Mouse (Mus musculus): Measurements from ENCODE around the gene Apba1. TPM values are rescaled to one million over a fixed set of nuclear protein-coding genes. Genes with fewer than 3 reads are reported as not detected.
A peak's percentile ranks its signal among the peaks of the same experiment; 100 is the strongest.

The Apba1 gene
- polyA plus RNA-seq, 1 experiment from 2014 or later = 0.10 TPM

GRCm38 (mm10) chr19:23946751-23947150 is 188.1 kb downstream of the Apba1 start:
- H3K9me3 ChIP-seq (ENCODE audit: control insufficient read depth, low read length) = no peaks in the 10 kb centered on the region
- H3K27ac ChIP-seq (ENCODE audit: low read depth, low read length) = no peak overlapping the region
- no peak overlapping the region for H3K4me2 ChIP-seq
- no peak overlapping the region for H3K9ac ChIP-seq (ENCODE audit: low read depth, low read length)
- no peaks in the 10 kb centered on the region for H3K4me1 ChIP-seq (replicated peaks; ENCODE audit: control insufficient read depth, insufficient read depth, low read length)
- H3K36me3 ChIP-seq (ENCODE audit: control insufficient read depth, insufficient read depth, low read length) = no peaks in the 10 kb centered on the region
- ATAC-seq (replicated peaks; ENCODE audit: low FRiP score) (no peak), DNase-seq (ENCODE audit: low spot score) (no peak)
- WGBS = 67% methylated on average over 4 of the region's 4 CpGs
- H3K27me3 ChIP-seq (replicated peaks; ENCODE audit: control insufficient read depth, insufficient read depth, low read length) = no peaks in the 10 kb centered on the region
- no peak overlapping the region for H3K4me3 ChIP-seq (ENCODE audit: low read depth, low read length)

- Histone ChIP-seq H3K27me3 (replicated peaks; ENCODE audit: control insufficient read depth, insufficient read depth, low read length) (no peaks in the 10 kb centered on the region), H3K36me3 (ENCODE audit: control insufficient read depth, insufficient read depth, low read length) (no peaks in the 10 kb centered on the region), H3K4me2 (no peak overlapping the region), H3K27ac (ENCODE audit: low read depth, low read length) (no peak overlapping the region), H3K4me1 (replicated peaks; ENCODE audit: control insufficient read depth, insufficient read depth, low read length) (no peaks in the 10 kb centered on the region), H3K9me3 (ENCODE audit: control insufficient read depth, low read length) (no peaks in the 10 kb centered on the region), H3K4me3 (ENCODE audit: low read depth, low read length) (no peak overlapping the region), H3K9ac (ENCODE audit: low read depth, low read length) (no peak overlapping the region)
- DNase-seq (ENCODE audit: low spot score) = no peak
- WGBS = 53% methylated on average over 4 of the region's 4 CpGs
- ATAC-seq (replicated peaks; ENCODE audit: low FRiP score) = no peak
Observed at GRCm38 (mm10) chr19:23947871-23948270, 189.2 kb downstream of the Apba1 start.

GRCm38 (mm10) chr19:23948301-23949000 is 189.8 kb downstream of the Apba1 start:
- ATAC-seq (replicated peaks; ENCODE audit: low FRiP score) (no peak), DNase-seq (ENCODE audit: low spot score) (no peak)
- no peak overlapping the region for H3K4me3 ChIP-seq (ENCODE audit: low read depth, low read length)
- H3K36me3 ChIP-seq (ENCODE audit: control insufficient read depth, insufficient read depth, low read length) = no peaks in the 10 kb centered on the region
- no peaks in the 10 kb centered on the region for H3K27me3 ChIP-seq (replicated peaks; ENCODE audit: control insufficient read depth, insufficient read depth, low read length)
- WGBS = 51% methylated on average over 12 of the region's 12 CpGs
- no peaks in the 10 kb centered on the region for H3K4me1 ChIP-seq (replicated peaks; ENCODE audit: control insufficient read depth, insufficient read depth, low read length)
- no peak overlapping the region for H3K9ac ChIP-seq (ENCODE audit: low read depth, low read length)
- no peak overlapping the region for H3K4me2 ChIP-seq
- H3K27ac ChIP-seq (ENCODE audit: low read depth, low read length) = no peak overlapping the region
- no peaks in the 10 kb centered on the region for H3K9me3 ChIP-seq (ENCODE audit: control insufficient read depth, low read length)

- no peak overlapping the region for H3K4me3 ChIP-seq (ENCODE audit: low read depth, low read length)
- no peaks in the 10 kb centered on the region for H3K36me3 ChIP-seq (ENCODE audit: control insufficient read depth, insufficient read depth, low read length)
- no peaks in the 10 kb centered on the region for H3K9me3 ChIP-seq (ENCODE audit: control insufficient read depth, low read length)
- ATAC-seq (replicated peaks; ENCODE audit: low FRiP score) = no peak
- H3K27me3 ChIP-seq (replicated peaks; ENCODE audit: control insufficient read depth, insufficient read depth, low read length) = no peaks in the 10 kb centered on the region
- no peak overlapping the region for H3K9ac ChIP-seq (ENCODE audit: low read depth, low read length)
- WGBS = 81% methylated on average over 8 of the region's 8 CpGs
- no peak overlapping the region for H3K4me2 ChIP-seq
- no peak for DNase-seq (ENCODE audit: low spot score)
- no peak overlapping the region for H3K27ac ChIP-seq (ENCODE audit: low read depth, low read length)
- no peaks in the 10 kb centered on the region for H3K4me1 ChIP-seq (replicated peaks; ENCODE audit: control insufficient read depth, insufficient read depth, low read length)
Observed at GRCm38 (mm10) chr19:23955461-23955860, 196.8 kb downstream of the Apba1 start.

GRCm38 (mm10) chr19:23956299-23956975 is 197.8 kb downstream of the Apba1 start:
- ATAC-seq (replicated peaks; ENCODE audit: low FRiP score) = peak; percentile 69
- Histone ChIP-seq H3K9me3 (ENCODE audit: control insufficient read depth, low read length) (no peaks in the 10 kb centered on the region), H3K4me3 (ENCODE audit: low read depth, low read length) (no peak overlapping the region), H3K27me3 (replicated peaks; ENCODE audit: control insufficient read depth, insufficient read depth, low read length) (no peaks in the 10 kb centered on the region), H3K4me2 (peak overlapping the region; percentile 23; the same call in 1 of the 2 replicates), H3K27ac (ENCODE audit: low read depth, low read length) (no peak overlapping the region), H3K4me1 (replicated peaks; ENCODE audit: control insufficient read depth, insufficient read depth, low read length) (no peaks in the 10 kb centered on the region), H3K9ac (ENCODE audit: low read depth, low read length) (no peak overlapping the region), H3K36me3 (ENCODE audit: control insufficient read depth, insufficient read depth, low read length) (no peaks in the 10 kb centered on the region)
- 46% methylated on average over 17 of the region's 17 CpGs for whole genome bisulfite sequencing
- no peak for DNase-seq (ENCODE audit: low spot score)

GRCm38 (mm10) chr19:23957563-23957962 is 198.9 kb downstream of the Apba1 start:
- no peak for DNase-seq (ENCODE audit: low spot score)
- no peak for ATAC-seq (replicated peaks; ENCODE audit: low FRiP score)
- no peaks in the 10 kb centered on the region for H3K9me3 ChIP-seq (ENCODE audit: control insufficient read depth, low read length)
- WGBS = 74% methylated on average over 7 of the region's 7 CpGs
- H3K27me3 ChIP-seq (replicated peaks; ENCODE audit: control insufficient read depth, insufficient read depth, low read length) = no peaks in the 10 kb centered on the region
- no peaks in the 10 kb centered on the region for H3K36me3 ChIP-seq (ENCODE audit: control insufficient read depth, insufficient read depth, low read length)
- no peak overlapping the region for H3K4me3 ChIP-seq (ENCODE audit: low read depth, low read length)
- H3K4me1 ChIP-seq (replicated peaks; ENCODE audit: control insufficient read depth, insufficient read depth, low read length) = no peaks in the 10 kb centered on the region
- no peak overlapping the region for H3K4me2 ChIP-seq
- no peak overlapping the region for H3K27ac ChIP-seq (ENCODE audit: low read depth, low read length)
- H3K9ac ChIP-seq (ENCODE audit: low read depth, low read length) = no peak overlapping the region

- Histone ChIP-seq H3K4me1 (replicated peaks; ENCODE audit: control insufficient read depth, insufficient read depth, low read length) (no peaks in the 10 kb centered on the region), H3K9ac (ENCODE audit: low read depth, low read length) (no peak overlapping the region), H3K27ac (ENCODE audit: low read depth, low read length) (no peak overlapping the region), H3K36me3 (ENCODE audit: control insufficient read depth, insufficient read depth, low read length) (no peaks in the 10 kb centered on the region), H3K9me3 (ENCODE audit: control insufficient read depth, low read length) (no peaks in the 10 kb centered on the region), H3K4me3 (ENCODE audit: low read depth, low read length) (no peak overlapping the region), H3K27me3 (replicated peaks; ENCODE audit: control insufficient read depth, insufficient read depth, low read length) (no peaks in the 10 kb centered on the region), H3K4me2 (no peak overlapping the region)
- 47% methylated on average over 6 of the region's 6 CpGs for WGBS
- DNase-seq (ENCODE audit: low spot score) (no peak), ATAC-seq (replicated peaks; ENCODE audit: low FRiP score) (no peak)
Observed at GRCm38 (mm10) chr19:23958925-23959324, 200.2 kb downstream of the Apba1 start.

GRCm38 (mm10) chr19:23959870-23960269 is 201.2 kb downstream of the Apba1 start:
- no peak overlapping the region for H3K4me3 ChIP-seq (ENCODE audit: low read depth, low read length)
- 63% methylated on average over 7 of the region's 7 CpGs for WGBS
- H3K27ac ChIP-seq (ENCODE audit: low read depth, low read length) = no peak overlapping the region
- no peaks in the 10 kb centered on the region for H3K27me3 ChIP-seq (replicated peaks; ENCODE audit: control insufficient read depth, insufficient read depth, low read length)
- no peaks in the 10 kb centered on the region for H3K9me3 ChIP-seq (ENCODE audit: control insufficient read depth, low read length)
- DNase-seq (ENCODE audit: low spot score) (no peak), ATAC-seq (replicated peaks; ENCODE audit: low FRiP score) (no peak)
- no peaks in the 10 kb centered on the region for H3K36me3 ChIP-seq (ENCODE audit: control insufficient read depth, insufficient read depth, low read length)
- H3K9ac ChIP-seq (ENCODE audit: low read depth, low read length) = no peak overlapping the region
- no peak overlapping the region for H3K4me2 ChIP-seq
- no peaks in the 10 kb centered on the region for H3K4me1 ChIP-seq (replicated peaks; ENCODE audit: control insufficient read depth, insufficient read depth, low read length)

GRCm38 (mm10) chr19:23960275-23960674 is 201.6 kb downstream of the Apba1 start:
- WGBS = 56% methylated on average over 3 of the region's 3 CpGs
- H3K9ac ChIP-seq (ENCODE audit: low read depth, low read length) = no peak overlapping the region
- no peak for DNase-seq (ENCODE audit: low spot score)
- no peaks in the 10 kb centered on the region for H3K36me3 ChIP-seq (ENCODE audit: control insufficient read depth, insufficient read depth, low read length)
- H3K9me3 ChIP-seq (ENCODE audit: control insufficient read depth, low read length) = no peaks in the 10 kb centered on the region
- H3K4me3 ChIP-seq (ENCODE audit: low read depth, low read length) = no peak overlapping the region
- H3K27ac ChIP-seq (ENCODE audit: low read depth, low read length) = no peak overlapping the region
- no peaks in the 10 kb centered on the region for H3K4me1 ChIP-seq (replicated peaks; ENCODE audit: control insufficient read depth, insufficient read depth, low read length)
- no peak for ATAC-seq (replicated peaks; ENCODE audit: low FRiP score)
- no peaks in the 10 kb centered on the region for H3K27me3 ChIP-seq (replicated peaks; ENCODE audit: control insufficient read depth, insufficient read depth, low read length)
- no peak overlapping the region for H3K4me2 ChIP-seq
